Mouse (Mus musculus): ENCODE results near the gene Foxp1. TPM values are rescaled to one million over a fixed set of nuclear protein-coding genes. Genes with fewer than 3 reads are reported as not detected.

The Foxp1 gene
- total RNA-seq, 2 experiments from 2014 or later = 10.1 to 15.8 TPM

- DNase-seq (ENCODE audit: low spot score) = no peak
Observed at GRCm38 (mm10) chr6:99057113-99057553, 465.4 kb downstream of the Foxp1 start.

- DNase-seq (ENCODE audit: low spot score) = no peak
Observed at GRCm38 (mm10) chr6:99056379-99056778, 466.1 kb downstream of the Foxp1 start.

GRCm38 (mm10) chr6:99053998-99054397 is 468.5 kb downstream of the Foxp1 start:
- DNase-seq (ENCODE audit: low spot score) = no peak

- no peak for DNase-seq (ENCODE audit: low spot score)
Observed at GRCm38 (mm10) chr6:99053111-99053510, 469.4 kb downstream of the Foxp1 start.

- DNase-seq (ENCODE audit: low spot score) = no peak
Observed at GRCm38 (mm10) chr6:99051724-99052123, 470.8 kb downstream of the Foxp1 start.

- DNase-seq (ENCODE audit: low spot score) = no peak
Observed at GRCm38 (mm10) chr6:99050288-99051006, 472.1 kb downstream of the Foxp1 start.

- DNase-seq (ENCODE audit: low spot score) = no peak
Observed at GRCm38 (mm10) chr6:99047322-99047721, 475.2 kb downstream of the Foxp1 start.

- DNase-seq (ENCODE audit: low spot score) = no peak
Observed at GRCm38 (mm10) chr6:99045845-99046788, 476.4 kb downstream of the Foxp1 start.

GRCm38 (mm10) chr6:99043932-99044664 is 478.4 kb downstream of the Foxp1 start:
- DNase-seq (ENCODE audit: low spot score) = no peak

- DNase-seq (ENCODE audit: low spot score) = no peak
Observed at GRCm38 (mm10) chr6:99043226-99043625, 479.3 kb downstream of the Foxp1 start.

GRCm38 (mm10) chr6:99042175-99042954 is 480.2 kb downstream of the Foxp1 start:
- DNase-seq (ENCODE audit: low spot score) = no peak

GRCm38 (mm10) chr6:99038977-99039376 is 483.5 kb downstream of the Foxp1 start:
- no peak for DNase-seq (ENCODE audit: low spot score)

GRCm38 (mm10) chr6:99035459-99036375 is 486.8 kb downstream of the Foxp1 start:
- DNase-seq (ENCODE audit: low spot score) = no peak

- peak; percentile 29 for DNase-seq (ENCODE audit: low spot score)
Observed at GRCm38 (mm10) chr6:99033062-99033461, 489.5 kb downstream of the Foxp1 start.

- peak; percentile 9 for DNase-seq (ENCODE audit: low spot score)
Observed at GRCm38 (mm10) chr6:99031321-99031903, 491.1 kb downstream of the Foxp1 start.

GRCm38 (mm10) chr6:99030251-99030650 is 492.3 kb downstream of the Foxp1 start:
- DNase-seq (ENCODE audit: low spot score) = no peak

- DNase-seq (ENCODE audit: low spot score) = no peak
Observed at GRCm38 (mm10) chr6:99029438-99029837, 493.1 kb downstream of the Foxp1 start.

GRCm38 (mm10) chr6:99028989-99029305 is 493.6 kb downstream of the Foxp1 start:
- DNase-seq (ENCODE audit: low spot score) = no peak

- peak; percentile 18 for DNase-seq (ENCODE audit: low spot score)
Observed at GRCm38 (mm10) chr6:99028161-99028988, 494.1 kb downstream of the Foxp1 start.
